Mouse (Mus musculus): ENCODE data around the gene Prim2. TPM values are rescaled to one million over a fixed set of nuclear protein-coding genes. Genes with fewer than 3 reads are reported as not detected.
"Not testable (repeated sequence)": the region's sequence is repeated elsewhere in the genome, so short reads cannot be mapped to it uniquely, and the experiment has no call there.

Prim2 gene
- total RNA-seq, 4 experiments from 2014 or later = 4.4 to 8.9 (median 6.1) TPM

GRCm38 (mm10) chr1:33649534-33650108 is 20.0 kb downstream of the Prim2 start:
- no peak for DNase-seq

- no peak for DNase-seq
Measured at GRCm38 (mm10) chr1:33649021-33649420, 20.6 kb downstream of the Prim2 start.

- DNase-seq = no peak
Measured at GRCm38 (mm10) chr1:33647661-33648060, 21.9 kb downstream of the Prim2 start.

- DNase-seq = no peak
Measured at GRCm38 (mm10) chr1:33647173-33647572, 22.4 kb downstream of the Prim2 start.

- DNase-seq = no peak
Measured at GRCm38 (mm10) chr1:33645689-33646088, 23.9 kb downstream of the Prim2 start.

GRCm38 (mm10) chr1:33641139-33641538 is 28.5 kb downstream of the Prim2 start:
- DNase-seq = no peak

- DNase-seq = no peak
Measured at GRCm38 (mm10) chr1:33640089-33640488, 29.5 kb downstream of the Prim2 start.

GRCm38 (mm10) chr1:33639234-33639633 is 30.4 kb downstream of the Prim2 start:
- DNase-seq = no peak

GRCm38 (mm10) chr1:33637827-33638226 is 31.8 kb downstream of the Prim2 start:
- DNase-seq = no peak

GRCm38 (mm10) chr1:33636421-33637195 is 33.0 kb downstream of the Prim2 start:
- DNase-seq = no peak

- DNase-seq = not testable (repeated sequence)
Measured at GRCm38 (mm10) chr1:33631002-33631618, 38.5 kb downstream of the Prim2 start.

- DNase-seq = no peak
Measured at GRCm38 (mm10) chr1:33627803-33628202, 41.8 kb downstream of the Prim2 start.

GRCm38 (mm10) chr1:33627070-33627469 is 42.5 kb downstream of the Prim2 start:
- no peak for DNase-seq

- no peak for DNase-seq
Measured at GRCm38 (mm10) chr1:33624900-33625299, 44.7 kb downstream of the Prim2 start.

GRCm38 (mm10) chr1:33624441-33624840 is 45.2 kb downstream of the Prim2 start:
- DNase-seq = no peak

GRCm38 (mm10) chr1:33621791-33622190 is 47.8 kb downstream of the Prim2 start:
- DNase-seq = no peak

GRCm38 (mm10) chr1:33620091-33620788 is 49.4 kb downstream of the Prim2 start:
- DNase-seq = no peak

GRCm38 (mm10) chr1:33616642-33617041 is 53.0 kb downstream of the Prim2 start:
- DNase-seq = not testable (repeated sequence)

GRCm38 (mm10) chr1:33612100-33612499 is 57.5 kb downstream of the Prim2 start:
- DNase-seq = no peak

GRCm38 (mm10) chr1:33610026-33610721 is 59.4 kb downstream of the Prim2 start:
- DNase-seq = no peak

- DNase-seq = no peak
Measured at GRCm38 (mm10) chr1:33608133-33608532, 61.5 kb downstream of the Prim2 start.

- DNase-seq = no peak
Measured at GRCm38 (mm10) chr1:33604087-33604699, 65.4 kb downstream of the Prim2 start.
